26 mouse cellular contexts compared by ENCODE assay signal in the genomic region with DNA sequence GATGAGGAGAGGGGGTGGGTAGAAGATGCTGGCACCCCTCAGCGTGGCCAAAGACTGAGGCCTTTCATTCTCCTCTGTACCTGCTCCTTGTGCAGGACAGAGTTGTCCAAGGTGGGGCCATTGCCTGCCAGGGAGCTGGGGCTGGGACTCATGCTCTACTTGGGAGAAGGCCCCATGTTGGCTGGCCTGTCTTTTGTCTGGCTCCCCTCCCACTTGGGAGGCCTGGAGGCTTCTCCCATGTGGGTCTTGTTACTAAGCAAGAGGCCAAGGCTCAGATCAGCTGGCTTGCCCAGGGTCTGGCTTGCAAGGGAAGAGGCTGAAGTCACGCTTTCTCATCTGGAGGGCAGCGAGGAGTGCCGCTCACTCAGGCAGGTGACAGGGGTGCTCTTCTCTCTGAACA. TPM values are rescaled to one million over a fixed set of nuclear protein-coding genes. Genes with fewer than 3 reads are reported as not detected.
DNase-seq lines count a peak whose midpoint lies in the region; ATAC-seq and TF ChIP-seq lines count a peak whose summit lies in the region.
"Had no signal": no experiment of that assay in that cellular context is flagged by ENCODE, and none has a peak within 500 bp of the region (broad histone marks: within the 10 kb centered on the region; RNA-seq: fewer than 3 reads in every experiment).

No protein-coding gene starts in this region.

- no peaks in the 10 kb centered on the region for H3K9me3 ChIP-seq in embryonic facial prominence, embryonic 10.5 days
- H3K9me3 ChIP-seq in heart, embryonic 12.5 days (replicated peaks): no peaks in the 10 kb centered on the region
- H3K9me3 ChIP-seq: forebrain, embryonic 10.5 days; neural tube, embryonic 12.5 days had no signal

- TF ChIP-seq POLR2A in heart, adult 2 months (IDR thresholded peaks at IDR 0.05; ENCODE audit: insufficient read depth, low read depth, low read length): no peak

- H3K27ac ChIP-seq in heart, adult 2 months: no peak overlapping the region
- 0 out of 2 replicates have a peak overlapping the region, but pooled peaks have one; percentile 7 for H3K27ac ChIP-seq in embryonic facial prominence, embryonic 10.5 days (replicated peaks)
- no peak overlapping the region for H3K27ac ChIP-seq in heart, embryonic 12.5 days (ENCODE audit: poor library complexity, severe bottlenecking)
- H3K27ac ChIP-seq: forebrain, embryonic 10.5 days; neural tube, embryonic 12.5 days had no signal

- DNase-seq in heart, adult 11 months: peak; percentile 93
- no peak for DNase-seq in heart, adult 2 months
- no peak for DNase-seq in embryonic facial prominence, embryonic 10.5 days (ENCODE audit: low spot score)
- peak; percentile 77 for DNase-seq in gastrocnemius, postnatal 14 days
- DNase-seq in right cerebral cortex, adult 18-20 months: no peak
- no peak for DNase-seq in layer of hippocampus, adult 8-10 months (ENCODE audit: low spot score in 2 of 2)
- DNase-seq: cerebellum, adult 9-10 months; forebrain, postnatal 0 days; heart, postnatal 10 days; kidney, adult 11 months; kidney, postnatal 4 days; lung, postnatal 4 days; midbrain, embryonic 14.5 days; right cerebral cortex, postnatal 25 days; thymus, postnatal 14 days had no signal

- ATAC-seq in heart, embryonic 12.5 days (ENCODE audit: insufficient number of reproducible peaks, low FRiP score): no peak
- ATAC-seq: activated CD4-positive, CD25-positive, alpha-beta regulatory T cell, adult 4 months; forebrain, postnatal 0 days had no signal

- no peak overlapping the region for H3K4me3 ChIP-seq in heart, adult 2 months
- H3K4me3 ChIP-seq in embryonic facial prominence, embryonic 10.5 days: no peak overlapping the region
- H3K4me3 ChIP-seq in heart, embryonic 12.5 days: no peak overlapping the region
- H3K4me3 ChIP-seq: forebrain, embryonic 10.5 days; neural tube, embryonic 12.5 days had no signal

- no peak for TF ChIP-seq EP300 in heart, adult 2 months (IDR thresholded peaks at IDR 0.05; ENCODE audit: insufficient read depth, low read depth, low read length)

- no peak for TF ChIP-seq CTCF in heart, adult 2 months (IDR thresholded peaks at IDR 0.05)

- peaks cover 12% of the 10 kb centered on the region for H3K4me1 ChIP-seq in heart, adult 2 months (ENCODE audit: control insufficient read depth, insufficient read depth, low read length)
- H3K4me1 ChIP-seq in embryonic facial prominence, embryonic 10.5 days: peaks cover 58% of the 10 kb centered on the region
- peaks cover 20% of the 10 kb centered on the region for H3K4me1 ChIP-seq in heart, embryonic 12.5 days (replicated peaks)

- no peak overlapping the region for H3K9ac ChIP-seq in heart, adult 2 months (ENCODE audit: low read depth, low read length)
- H3K9ac ChIP-seq in heart, embryonic 12.5 days: no peak overlapping the region
- H3K9ac ChIP-seq: forebrain, postnatal 0 days; neural tube, embryonic 12.5 days had no signal

- H3K79me2 ChIP-seq in heart, adult 2 months (replicated peaks; ENCODE audit: control insufficient read depth, insufficient read depth, low read length): no peaks in the 10 kb centered on the region

- H3K36me3 ChIP-seq in heart, adult 2 months (ENCODE audit: control insufficient read depth, insufficient read depth, low read length): no peaks in the 10 kb centered on the region
- H3K36me3 ChIP-seq in embryonic facial prominence, embryonic 10.5 days (replicated peaks): no peaks in the 10 kb centered on the region
- no peaks in the 10 kb centered on the region for H3K36me3 ChIP-seq in heart, embryonic 12.5 days
- H3K36me3 ChIP-seq: forebrain, embryonic 10.5 days; neural tube, embryonic 12.5 days had no signal

- no peak overlapping the region for H3K4me2 ChIP-seq in heart, embryonic 12.5 days
- H3K4me2 ChIP-seq: heart, embryonic 11.5 days; neural tube, embryonic 12.5 days had no signal

- WGBS in heart, adult 2 months: 92% methylated on average over 4 of the region's 4 CpGs
- WGBS in embryonic facial prominence, embryonic 10.5 days: 85% methylated on average over 4 of the region's 4 CpGs
- 86% methylated on average over 4 of the region's 4 CpGs for WGBS in heart, embryonic 12.5 days

- intact Hi-C loops in heart, adult 2 months (cut with DNase I): no loop called here
- intact Hi-C loops in gastrocnemius, postnatal 14 days (cut with DNase I; ENCODE audit: low total_unique reads): no loop called here

- H3K27me3 ChIP-seq in heart, adult 2 months (ENCODE audit: control insufficient read depth, insufficient read depth, low read length): no peaks in the 10 kb centered on the region
- H3K27me3 ChIP-seq in embryonic facial prominence, embryonic 10.5 days (replicated peaks; ENCODE audit: low read depth, poor library complexity, severe bottlenecking): no peaks in the 10 kb centered on the region
- H3K27me3 ChIP-seq in heart, embryonic 12.5 days (replicated peaks): no peaks in the 10 kb centered on the region

RNA-seq across cellular contexts. Expression of a gene that starts 10.8 kb away (rescaled TPM):
- total RNA-seq in heart, adult 2 months (2021): 10 to 100 TPM; 14.9 to 20.9 TPM
- 28.1 and 39.7 TPM in 2 replicates for polyA plus RNA-seq in heart, adult 2 months (2012; rRNA removed)
- polyA plus RNA-seq in embryonic facial prominence, embryonic 10.5 days (2016; fragmentation: Nextera tagmentation; extraction: Ambion mirVana): 2.3 and 2.6 TPM in 2 replicates
- total RNA-seq in gastrocnemius, postnatal 14 days (2021): 10 to 100 TPM; 12.9 to 14.7 TPM
- polyA plus RNA-seq in heart, embryonic 12.5 days (2016; fragmentation: Nextera tagmentation; extraction: Ambion mirVana): 1.8 TPM in 2 replicates
- 10 to 100 TPM; 17.5 to 84.6 (median 50.1) TPM for total RNA-seq in layer of hippocampus, adult 8-10 months (2022)

RNA-seq across cellular contexts. Expression of a gene that starts 42.1 kb away (rescaled TPM):
- not detected for total RNA-seq in heart, adult 2 months (2021)
- 0.56 and 1.9 TPM in 2 replicates for polyA plus RNA-seq in heart, adult 2 months (2012; rRNA removed)
- polyA plus RNA-seq in embryonic facial prominence, embryonic 10.5 days (2016; fragmentation: Nextera tagmentation; extraction: Ambion mirVana): 0.96 and 2.6 TPM in 2 replicates
- total RNA-seq in gastrocnemius, postnatal 14 days (2021): under 1 TPM in 1 of 2 experiments, not detected in 1; 0.27 TPM
- 0.20 and 0.31 TPM in 2 replicates for polyA plus RNA-seq in heart, embryonic 12.5 days (2016; fragmentation: Nextera tagmentation; extraction: Ambion mirVana)
- total RNA-seq in layer of hippocampus, adult 8-10 months (2022): under 1 TPM in 2 of 4 experiments, not detected in 2; 0.45 to 0.55 TPM
- total RNA-seq: common myeloid progenitor, adult 5-6 weeks; heart, postnatal 10 days; liver, adult 2 months; megakaryocyte-erythroid progenitor cell, adult 5-6 weeks; MEL had no signal
- polyA plus RNA-seq: C2C12; liver, adult 2 months; liver, embryonic 16.5 days had no signal

Comparison
In these comparisons a context has a peak if more than half of its experiments do, and no peak if none do; other contexts are left out.
1. DNase-seq: peak in heart, adult 11 months (single experiment) and gastrocnemius, postnatal 14 days (single experiment); none in heart, adult 2 months (0 of 2), embryonic facial prominence, embryonic 10.5 days (single experiment), right cerebral cortex, adult 18-20 months (single experiment) and layer of hippocampus, adult 8-10 months (0 of 2).